Mouse (Mus musculus): ENCODE results near the gene Esam.

Esam gene

GRCm38 (mm10) chr9:37530031-37530887 is 2.4 kb downstream of the Esam start:
- in situ Hi-C loops (cut with MboI, MseI) = no loop called here

- in situ Hi-C loops (cut with MboI, MseI) = no loop called here
Measured at GRCm38 (mm10) chr9:37530888-37531705, 3.2 kb downstream of the Esam start.

- in situ Hi-C loops (cut with MboI, MseI) = no loop called here
Measured at GRCm38 (mm10) chr9:37536851-37537250, 9.0 kb downstream of the Esam start.

- in situ Hi-C loops (cut with MboI, MseI) = no loop called here
Measured at GRCm38 (mm10) chr9:37537658-37538250, 9.9 kb downstream of the Esam start.

- in situ Hi-C loops (cut with MboI, MseI) = no loop called here
Measured at GRCm38 (mm10) chr9:37539170-37540025, 11.5 kb downstream of the Esam start, which contains the start of gene Vsig2. Gene Vsig2, plus strand, starts transcription at chr9:37539255.

- in situ Hi-C loops (cut with MboI, MseI) = no loop called here
Measured at GRCm38 (mm10) chr9:37540226-37540625, 12.3 kb downstream of the Esam start.

- in situ Hi-C loops (cut with MboI, MseI) = no loop called here
Measured at GRCm38 (mm10) chr9:37540701-37541575, 13.1 kb downstream of the Esam start.

GRCm38 (mm10) chr9:37541851-37542642 is 14.2 kb downstream of the Esam start:
- in situ Hi-C loops (cut with MboI, MseI) = no loop called here

- in situ Hi-C loops (cut with MboI, MseI) = no loop called here
Measured at GRCm38 (mm10) chr9:37543869-37544440, 16.1 kb downstream of the Esam start.

GRCm38 (mm10) chr9:37544447-37545165 is 16.7 kb downstream of the Esam start:
- in situ Hi-C loops (cut with MboI, MseI) = no loop called here

GRCm38 (mm10) chr9:37545166-37545610 is 17.3 kb downstream of the Esam start:
- in situ Hi-C loops (cut with MboI, MseI) = no loop called here

GRCm38 (mm10) chr9:37545847-37546452 is 18.1 kb downstream of the Esam start:
- in situ Hi-C loops (cut with MboI, MseI) = no loop called here

- in situ Hi-C loops (cut with MboI, MseI) = no loop called here
Measured at GRCm38 (mm10) chr9:37546889-37547288, 19.0 kb downstream of the Esam start.

GRCm38 (mm10) chr9:37550435-37550834 is 22.6 kb downstream of the Esam start:
- in situ Hi-C loops (cut with MboI, MseI) = no loop called here

- in situ Hi-C loops (cut with MboI, MseI) = no loop called here
Measured at GRCm38 (mm10) chr9:37551751-37552531, 24.1 kb downstream of the Esam start.

- in situ Hi-C loops (cut with MboI, MseI) = no loop called here
Measured at GRCm38 (mm10) chr9:37552536-37553293, 24.8 kb downstream of the Esam start, which contains the start of gene Nrgn. Gene Nrgn, minus strand, starts transcription at chr9:37552904.
